Mouse (Mus musculus): Measurements from ENCODE around the gene Gm9747. TPM values are rescaled to one million over a fixed set of nuclear protein-coding genes. Genes with fewer than 3 reads are reported as not detected.

Gene Gm9747
- 29.5 and 34.3 TPM in 2 replicates for polyA plus RNA-seq (2016; fragmentation: Nextera tagmentation; extraction: Ambion mirVana)

DNA sequence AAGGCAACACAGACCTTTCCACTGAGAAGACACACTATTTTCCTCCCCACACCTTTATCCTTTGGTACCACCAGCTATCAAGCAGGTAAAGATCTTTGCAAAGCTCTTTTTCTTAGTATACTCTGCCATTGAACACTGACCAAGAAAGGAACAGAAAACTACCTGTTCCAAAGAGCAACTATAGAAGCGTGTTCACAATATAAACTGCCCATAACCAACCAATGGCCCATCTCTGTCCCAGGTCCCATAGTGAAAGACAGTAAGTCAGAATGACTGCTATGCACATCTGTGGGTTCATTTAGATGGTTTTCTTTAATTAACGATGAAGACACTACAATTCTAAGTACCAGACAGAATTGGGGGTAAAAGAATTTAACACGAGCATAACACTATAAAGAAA is at the start of gene Gm9747:
Gm9747 (plus strand) TSS at position 301 of the 400 bp plus-strand sequence.
- H3K36me3 ChIP-seq: peaks cover 14% of the 10 kb centered on the region
- WGBS: 89% methylated on average over 3 of the region's 3 CpGs
- ATAC-seq (ENCODE audit: insufficient number of reproducible peaks, insufficient read depth, low FRiP score, low TSS enrichment): no peak

DNA sequence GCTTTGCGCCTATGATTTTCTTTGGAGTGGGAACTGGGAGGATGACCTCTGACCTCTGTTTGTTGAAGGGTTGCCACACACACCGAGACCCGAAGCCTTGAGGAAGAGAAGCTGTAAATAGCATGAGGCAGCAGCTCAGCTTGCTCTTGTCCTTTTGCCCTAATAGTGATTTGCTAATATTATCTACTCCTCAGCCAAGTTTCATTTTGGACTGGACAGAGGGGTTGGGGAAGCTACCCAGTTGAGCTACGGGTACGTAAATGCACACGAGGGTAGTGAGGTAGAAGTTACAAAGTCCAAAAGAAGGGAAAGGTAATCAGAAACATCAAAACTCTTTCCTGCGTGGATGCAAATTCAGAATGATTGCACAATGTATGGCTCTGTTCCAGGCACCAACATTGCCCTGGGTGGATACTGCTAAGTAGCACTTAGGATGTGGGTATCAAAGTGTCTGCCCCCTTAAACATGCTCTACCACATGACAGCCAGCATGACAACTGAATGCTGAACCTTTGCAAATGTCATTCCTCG is 48.9 kb upstream of the Gm9747 start:
- H3K27ac ChIP-seq: no peak overlapping the region
- H3K27me3 ChIP-seq: no peaks in the 10 kb centered on the region
- no peak for ATAC-seq (ENCODE audit: insufficient number of reproducible peaks, insufficient read depth, low FRiP score, low TSS enrichment)
- no peaks in the 10 kb centered on the region for H3K36me3 ChIP-seq
- 67% methylated on average over 8 of the region's 8 CpGs for WGBS
- no peaks in the 10 kb centered on the region for H3K4me1 ChIP-seq
- no peaks in the 10 kb centered on the region for H3K9me3 ChIP-seq
- no peak overlapping the region for H3K4me2 ChIP-seq (replicated peaks)
- H3K4me3 ChIP-seq: no peak overlapping the region
- H3K9ac ChIP-seq: no peak overlapping the region

More for the DNA sequence above, at the start of gene Gm9747:
- Histone ChIP-seq H3K4me1 (no peaks in the 10 kb centered on the region), H3K27ac (no peak within 1 kb of the TSS), H3K9me3 (no peaks in the 10 kb centered on the region), H3K4me3 (no peak within 1 kb of the TSS), H3K27me3 (no peaks in the 10 kb centered on the region), H3K9ac (no peak within 1 kb of the TSS), H3K4me2 (replicated peaks) (no peak within 1 kb of the TSS)

DNA sequence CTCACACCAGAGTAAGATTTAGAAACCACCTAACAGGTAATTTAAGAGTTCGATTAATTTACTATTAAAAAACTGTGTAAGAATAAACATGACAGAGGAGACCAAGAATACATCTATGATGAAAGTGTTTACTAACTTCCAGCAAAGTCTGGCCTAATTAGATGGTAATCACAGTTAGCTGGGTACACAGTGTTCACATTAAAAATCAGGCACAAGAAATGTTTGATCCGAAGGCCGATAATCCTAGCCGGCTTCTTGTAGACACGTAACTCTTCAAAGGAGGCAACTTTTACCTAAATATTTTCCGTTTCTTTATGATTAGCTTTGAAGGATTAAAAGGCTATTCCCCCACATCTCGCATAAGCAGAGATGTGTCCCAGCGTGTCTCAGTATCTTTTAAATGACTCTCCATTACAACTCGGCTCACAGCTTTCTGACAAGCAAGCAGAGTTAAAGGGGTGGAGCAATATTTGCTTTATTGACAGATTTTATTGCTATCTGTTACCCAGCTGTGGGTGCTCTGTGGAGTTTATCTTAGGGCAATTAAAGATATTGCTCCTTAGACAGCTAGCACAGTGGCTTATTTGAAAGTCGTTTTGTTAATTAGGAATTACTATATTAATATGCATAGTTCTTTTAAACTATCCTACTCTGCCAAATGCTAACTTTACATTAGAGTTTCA is 44.2 kb upstream of the Gm9747 start:
- Histone ChIP-seq H3K9ac (no peak overlapping the region), H3K36me3 (no peaks in the 10 kb centered on the region), H3K27me3 (no peaks in the 10 kb centered on the region), H3K4me1 (no peaks in the 10 kb centered on the region), H3K9me3 (no peaks in the 10 kb centered on the region), H3K4me2 (replicated peaks) (no peak overlapping the region), H3K27ac (no peak overlapping the region), H3K4me3 (no peak overlapping the region)
- 77% methylated on average over 10 of the region's 10 CpGs for WGBS
- no peak for ATAC-seq (ENCODE audit: insufficient number of reproducible peaks, insufficient read depth, low FRiP score, low TSS enrichment)

DNA sequence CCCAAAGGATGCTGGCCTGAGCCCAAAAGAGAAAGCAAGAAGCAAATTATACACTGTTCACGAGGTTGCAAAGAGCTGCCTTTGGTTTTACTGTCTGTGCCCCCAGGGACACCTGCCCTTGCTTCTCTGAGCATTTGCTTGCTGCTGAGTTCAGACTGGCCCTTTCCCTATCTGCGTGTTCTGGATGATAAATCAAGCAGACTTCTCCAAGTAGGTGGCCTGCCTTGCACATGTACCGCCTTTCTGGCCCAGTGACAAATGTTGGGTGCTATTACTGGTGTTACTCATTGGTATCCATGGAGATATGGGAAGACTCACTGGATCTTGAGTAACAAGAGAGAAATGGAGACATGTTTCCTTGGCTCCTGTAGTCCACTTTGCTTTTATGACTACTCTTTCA is 43.4 kb upstream of the Gm9747 start:
- Histone ChIP-seq H3K9ac (no peak overlapping the region), H3K4me1 (no peaks in the 10 kb centered on the region), H3K4me2 (replicated peaks) (no peak overlapping the region), H3K27ac (no peak overlapping the region), H3K27me3 (no peaks in the 10 kb centered on the region), H3K4me3 (no peak overlapping the region), H3K36me3 (no peaks in the 10 kb centered on the region), H3K9me3 (no peaks in the 10 kb centered on the region)
- 70% methylated on average over 3 of the region's 3 CpGs for WGBS
- no peak for ATAC-seq (ENCODE audit: insufficient number of reproducible peaks, insufficient read depth, low FRiP score, low TSS enrichment)

DNA sequence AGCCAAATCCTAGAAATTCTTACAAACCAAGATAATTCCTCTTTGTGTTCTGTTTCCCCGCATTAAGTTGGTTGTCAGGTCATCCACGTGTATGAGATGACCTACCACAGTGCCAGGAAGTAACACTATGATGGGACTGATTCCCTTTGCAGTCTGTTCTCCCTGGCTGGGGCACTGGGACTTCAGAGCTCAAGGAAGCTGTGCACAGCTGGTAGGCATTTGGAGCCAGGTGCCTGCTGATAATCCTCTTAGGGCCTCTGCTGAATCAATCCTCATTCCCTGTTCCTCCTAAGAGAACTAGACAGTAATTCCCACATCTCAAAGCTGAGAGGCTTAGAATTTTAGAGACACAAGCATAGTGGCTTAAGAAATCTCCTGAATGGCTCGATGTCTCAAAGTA is 41.3 kb upstream of the Gm9747 start:
- no peaks in the 10 kb centered on the region for H3K27me3 ChIP-seq
- H3K4me3 ChIP-seq: no peak overlapping the region
- no peaks in the 10 kb centered on the region for H3K36me3 ChIP-seq
- H3K4me2 ChIP-seq (replicated peaks): no peak overlapping the region
- 34% methylated on average over 3 of the region's 3 CpGs for WGBS
- H3K9ac ChIP-seq: no peak overlapping the region
- no peaks in the 10 kb centered on the region for H3K4me1 ChIP-seq
- H3K9me3 ChIP-seq: no peaks in the 10 kb centered on the region
- ATAC-seq (ENCODE audit: insufficient number of reproducible peaks, insufficient read depth, low FRiP score, low TSS enrichment): no peak
- H3K27ac ChIP-seq: no peak overlapping the region

DNA sequence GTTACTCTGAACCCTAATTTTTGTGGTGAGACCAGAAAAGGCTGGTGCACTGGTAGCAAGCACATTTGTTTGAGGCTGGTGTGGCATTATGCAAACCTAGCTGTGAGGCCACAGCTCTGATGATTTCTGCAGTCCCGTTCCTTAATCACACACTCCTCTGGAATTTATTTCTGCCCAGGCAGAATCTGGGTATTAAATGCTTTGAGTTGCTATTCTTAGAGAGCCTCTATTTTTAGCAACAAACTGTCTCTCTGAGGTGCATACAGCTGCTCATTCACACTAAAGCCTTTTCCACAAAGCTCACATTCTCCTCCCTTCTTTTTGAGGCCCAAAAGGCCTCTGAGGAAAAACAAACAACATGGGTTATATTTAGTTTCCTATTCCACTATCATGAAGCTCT is 33.0 kb upstream of the Gm9747 start:
- H3K9ac ChIP-seq: no peak overlapping the region
- H3K36me3 ChIP-seq: no peaks in the 10 kb centered on the region
- WGBS: 12% methylated on average over 1 of the region's 1 CpGs
- no peaks in the 10 kb centered on the region for H3K9me3 ChIP-seq
- ATAC-seq (ENCODE audit: insufficient number of reproducible peaks, insufficient read depth, low FRiP score, low TSS enrichment): no peak
- H3K4me1 ChIP-seq: peaks cover 9% of the 10 kb centered on the region; the same call in 1 of the 2 replicates
- H3K4me2 ChIP-seq (replicated peaks): no peak overlapping the region
- no peak overlapping the region for H3K4me3 ChIP-seq
- 0 out of 2 replicates have a peak overlapping the region, but pooled peaks have one; percentile 18 for H3K27ac ChIP-seq
- no peaks in the 10 kb centered on the region for H3K27me3 ChIP-seq

DNA sequence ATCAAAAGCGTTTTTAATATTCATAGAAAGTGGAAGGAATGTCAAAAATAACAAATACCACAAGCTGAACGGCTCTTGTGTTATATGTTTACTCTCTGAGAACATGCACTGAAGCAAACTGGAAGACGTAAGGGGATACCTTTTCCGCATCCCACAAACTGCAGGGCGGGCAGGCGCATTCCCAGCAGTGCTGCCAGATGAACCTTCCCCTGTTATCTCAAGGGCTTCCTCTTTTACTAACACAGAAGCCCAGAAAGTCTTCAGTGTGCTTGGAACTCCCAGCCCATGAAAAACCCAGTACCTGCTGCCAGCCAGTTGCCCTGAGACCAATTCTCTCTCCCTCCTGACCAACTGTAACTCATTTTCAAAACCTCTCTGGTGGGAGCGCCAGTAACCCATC is 32.3 kb upstream of the Gm9747 start:
- 63% methylated on average over 7 of the region's 7 CpGs for WGBS

DNA sequence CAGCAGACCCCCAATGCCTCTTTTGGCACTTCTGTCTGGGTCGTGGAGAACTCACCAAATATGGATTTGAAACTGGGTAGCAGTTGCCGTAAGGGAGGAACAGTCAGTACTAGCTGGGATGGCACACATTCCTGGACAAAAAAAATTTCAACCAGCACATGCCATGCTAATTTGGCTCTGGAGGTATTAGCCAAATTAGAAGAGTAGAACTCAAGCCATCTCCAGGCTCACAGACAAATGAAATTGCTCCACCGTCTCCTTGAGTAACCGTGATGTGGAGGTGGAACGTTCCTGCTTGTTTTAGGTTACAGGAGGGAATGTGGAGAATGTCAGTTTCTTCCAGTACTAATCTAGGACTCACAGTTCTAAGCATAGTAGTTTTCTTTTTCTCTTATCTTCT is 25.4 kb upstream of the Gm9747 start:
- Histone ChIP-seq H3K27ac (no peak overlapping the region), H3K27me3 (no peaks in the 10 kb centered on the region), H3K9ac (no peak overlapping the region), H3K4me2 (replicated peaks) (no peak overlapping the region), H3K4me3 (no peak overlapping the region), H3K36me3 (no peaks in the 10 kb centered on the region), H3K4me1 (no peaks in the 10 kb centered on the region), H3K9me3 (no peaks in the 10 kb centered on the region)
- ATAC-seq (ENCODE audit: insufficient number of reproducible peaks, insufficient read depth, low FRiP score, low TSS enrichment): no peak
- 78% methylated on average over 5 of the region's 5 CpGs for WGBS

More for the DNA sequence above, 32.3 kb upstream of the Gm9747 start:
- Histone ChIP-seq H3K4me3 (no peak overlapping the region), H3K27me3 (no peaks in the 10 kb centered on the region), H3K9me3 (no peaks in the 10 kb centered on the region), H3K4me1 (peaks cover 9% of the 10 kb centered on the region; the same call in 1 of the 2 replicates), H3K36me3 (no peaks in the 10 kb centered on the region), H3K4me2 (replicated peaks) (no peak overlapping the region), H3K9ac (no peak overlapping the region), H3K27ac (peak overlapping the region; percentile 41; the same call in 1 of the 2 replicates)
- ATAC-seq (ENCODE audit: insufficient number of reproducible peaks, insufficient read depth, low FRiP score, low TSS enrichment): no peak

DNA sequence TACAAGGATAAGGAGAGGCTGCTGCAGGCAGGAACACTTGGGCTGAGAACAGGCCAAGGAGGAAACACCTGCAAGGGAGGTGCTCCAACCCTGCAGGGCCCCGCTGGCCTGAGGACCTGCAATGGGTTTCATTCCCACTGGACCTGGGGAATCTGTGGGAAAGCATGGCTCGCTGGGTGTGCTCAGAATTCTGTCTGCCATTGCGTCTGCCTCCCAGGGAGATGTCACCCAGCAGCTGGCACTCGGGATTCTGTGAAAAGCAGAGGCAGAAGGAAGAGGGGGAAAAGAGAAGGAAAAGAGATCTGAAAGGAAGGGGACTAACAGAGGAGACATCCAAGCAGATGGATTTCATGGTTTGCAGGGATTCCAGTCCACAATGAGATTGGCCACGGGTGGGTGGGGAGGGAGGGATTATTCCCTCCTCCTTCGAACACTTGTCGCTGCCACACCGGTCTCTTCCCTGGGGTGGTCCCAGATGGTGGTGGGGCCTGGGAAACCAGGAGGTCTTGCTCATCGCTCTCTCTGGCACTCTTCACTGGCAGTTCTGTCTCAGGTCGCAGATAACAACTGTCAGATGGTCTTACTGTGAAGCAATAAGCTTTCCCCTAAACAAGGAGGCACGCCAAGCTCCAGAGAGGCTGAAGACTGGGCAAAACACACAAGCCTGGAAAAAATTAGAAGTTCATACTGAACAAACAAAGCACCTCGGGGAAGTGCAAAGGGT is 12.1 kb upstream of the Gm9747 start:
- 31% methylated on average over 12 of the region's 12 CpGs for WGBS
- no peak overlapping the region for H3K27ac ChIP-seq
- H3K36me3 ChIP-seq: no peaks in the 10 kb centered on the region
- no peak overlapping the region for H3K4me3 ChIP-seq
- peaks cover 12% of the 10 kb centered on the region for H3K4me1 ChIP-seq
- no peak overlapping the region for H3K9ac ChIP-seq
- no peaks in the 10 kb centered on the region for H3K27me3 ChIP-seq
- ATAC-seq (ENCODE audit: insufficient number of reproducible peaks, insufficient read depth, low FRiP score, low TSS enrichment): no peak
- no peaks in the 10 kb centered on the region for H3K9me3 ChIP-seq
- H3K4me2 ChIP-seq (replicated peaks): 0 out of 2 replicates have a peak overlapping the region, but pooled peaks have one; percentile 17

DNA sequence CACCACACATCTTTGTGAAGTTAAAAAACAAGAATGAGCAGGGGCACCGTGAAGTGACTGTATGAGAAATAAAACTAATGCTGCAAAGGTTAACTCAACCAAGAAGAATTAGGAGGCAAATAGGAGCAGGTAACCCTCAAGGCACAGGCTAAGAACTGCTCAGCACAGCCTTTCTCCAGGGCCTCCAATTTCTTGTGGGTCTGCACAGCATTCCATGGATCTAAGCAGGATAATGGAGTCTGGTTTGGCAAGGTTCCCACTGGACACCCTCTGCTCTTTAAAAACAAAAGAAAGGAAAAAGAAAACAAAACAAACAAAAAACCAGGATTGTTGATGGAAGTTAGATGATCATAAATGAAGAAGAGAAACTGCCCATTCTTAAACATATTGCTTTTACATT is 11.4 kb upstream of the Gm9747 start:
- 33% methylated on average over 1 of the region's 1 CpGs for WGBS
- Histone ChIP-seq H3K27me3 (no peaks in the 10 kb centered on the region), H3K4me3 (no peak overlapping the region), H3K4me1 (peaks cover 12% of the 10 kb centered on the region), H3K4me2 (replicated peaks) (no peak overlapping the region), H3K9ac (no peak overlapping the region), H3K9me3 (no peaks in the 10 kb centered on the region), H3K27ac (no peak overlapping the region), H3K36me3 (no peaks in the 10 kb centered on the region)
- no peak for ATAC-seq (ENCODE audit: insufficient number of reproducible peaks, insufficient read depth, low FRiP score, low TSS enrichment)

DNA sequence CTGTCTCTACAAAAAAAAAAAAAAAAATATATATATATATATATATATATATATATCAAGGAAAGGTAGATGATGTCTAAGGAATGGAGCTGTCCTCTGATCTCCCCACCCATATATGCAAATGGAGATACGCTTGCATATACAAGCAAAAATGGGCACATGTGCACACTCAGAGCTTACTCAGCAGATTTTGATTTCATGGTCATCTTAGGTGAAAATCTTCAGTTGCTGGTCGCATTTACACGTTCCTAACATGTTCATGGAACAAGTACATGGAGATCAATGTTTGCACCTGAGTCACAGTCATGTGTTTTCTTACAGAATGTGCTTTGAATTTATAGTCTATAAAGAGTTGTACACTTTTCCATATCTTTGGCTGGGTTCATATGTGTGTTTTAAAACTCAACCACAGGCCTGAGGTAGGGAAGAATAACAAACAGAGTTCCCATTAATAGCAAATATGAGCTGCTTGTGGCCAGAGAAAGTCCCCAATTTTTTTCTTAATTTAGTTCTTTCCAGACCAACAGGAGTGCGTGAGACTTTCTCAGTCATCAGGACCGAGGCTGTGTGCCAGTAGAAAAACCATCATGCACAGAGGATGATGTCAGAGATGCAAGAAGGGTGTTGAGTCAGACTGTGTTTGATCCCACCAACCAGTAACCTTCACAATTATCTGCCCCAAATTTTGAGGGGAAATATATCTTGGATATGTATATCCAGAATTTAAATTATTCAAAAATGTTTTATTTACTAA is 9.7 kb upstream of the Gm9747 start:
- H3K36me3 ChIP-seq: no peaks in the 10 kb centered on the region
- ATAC-seq (ENCODE audit: insufficient number of reproducible peaks, insufficient read depth, low FRiP score, low TSS enrichment): no peak
- 91% methylated on average over 5 of the region's 5 CpGs for WGBS
- H3K9ac ChIP-seq: no peak overlapping the region
- H3K27me3 ChIP-seq: no peaks in the 10 kb centered on the region
- no peak overlapping the region for H3K4me3 ChIP-seq
- H3K4me2 ChIP-seq (replicated peaks): no peak overlapping the region
- H3K9me3 ChIP-seq: no peaks in the 10 kb centered on the region
- H3K27ac ChIP-seq: no peak overlapping the region
- H3K4me1 ChIP-seq: peaks cover 12% of the 10 kb centered on the region
